Mouse (Mus musculus): ENCODE results near the gene Stac2. TPM values are rescaled to one million over a fixed set of nuclear protein-coding genes. Genes with fewer than 3 reads are reported as not detected.

Stac2 gene
- polyA plus RNA-seq, 1 experiment, result 1.2 TPM

GRCm38 (mm10) chr11:98027297-98027688 is 26.0 kb downstream of the Stac2 start:
- DNase-seq, result no peak
- WGBS, result under 1% methylated on average over 18 of the region's 18 CpGs
- peaks cover 4% of the 10 kb centered on the region; the same call in 1 of the 2 replicates for H3K4me1 ChIP-seq (ENCODE audit: control insufficient read depth, insufficient read depth, low read length)
- TF ChIP-seq POLR2A (IDR thresholded peaks at IDR 0.05; ENCODE audit: borderline replicate concordance, extremely low read depth, low read depth, low read length), result no peak
- no peak for TF ChIP-seq CTCF (IDR thresholded peaks at IDR 0.05; ENCODE audit: insufficient read depth, low read length)
- peak overlapping the region; percentile 80 for H3K4me3 ChIP-seq (replicated peaks; ENCODE audit: extremely low read depth, low read depth, low read length)

GRCm38 (mm10) chr11:98026570-98027296 is 26.5 kb downstream of the Stac2 start, which contains the start of gene Rpl19:
Gene Rpl19 (plus strand): TSS chr11:98026710.
- TF ChIP-seq CTCF (IDR thresholded peaks at IDR 0.05; ENCODE audit: insufficient read depth, low read length) (no peak), POLR2A (IDR thresholded peaks at IDR 0.05; ENCODE audit: borderline replicate concordance, extremely low read depth, low read depth, low read length) (peak; percentile 98)
- WGBS, result under 1% methylated on average over 68 of the region's 69 CpGs
- DNase-seq, result peak; percentile 93
- peaks cover 4% of the 10 kb centered on the region for H3K4me1 ChIP-seq (ENCODE audit: control insufficient read depth, insufficient read depth, low read length)
- peak within 1 kb of the TSS; percentile 80 for H3K4me3 ChIP-seq (replicated peaks; ENCODE audit: extremely low read depth, low read depth, low read length)

- no peak for DNase-seq
- Histone ChIP-seq H3K4me1 (ENCODE audit: control insufficient read depth, insufficient read depth, low read length) (peaks cover 8% of the 10 kb centered on the region), H3K4me3 (replicated peaks; ENCODE audit: extremely low read depth, low read depth, low read length) (peak overlapping the region; percentile 80)
- TF ChIP-seq POLR2A (IDR thresholded peaks at IDR 0.05; ENCODE audit: borderline replicate concordance, extremely low read depth, low read depth, low read length) (no peak), CTCF (IDR thresholded peaks at IDR 0.05; ENCODE audit: insufficient read depth, low read length) (no peak)
- WGBS, result 6% methylated on average over 15 of the region's 15 CpGs
Measured at GRCm38 (mm10) chr11:98026248-98026569, 27.1 kb downstream of the Stac2 start.

- no peak for TF ChIP-seq POLR2A (IDR thresholded peaks at IDR 0.05; ENCODE audit: borderline replicate concordance, extremely low read depth, low read depth, low read length)
- TF ChIP-seq CTCF (IDR thresholded peaks at IDR 0.05; ENCODE audit: insufficient read depth, low read length), result no peak
- WGBS, result 77% methylated on average over 3 of the region's 3 CpGs
- no peak overlapping the region for H3K4me3 ChIP-seq (replicated peaks; ENCODE audit: extremely low read depth, low read depth, low read length)
- DNase-seq, result no peak
- H3K4me1 ChIP-seq (ENCODE audit: control insufficient read depth, insufficient read depth, low read length), result peaks cover 8% of the 10 kb centered on the region
Measured at GRCm38 (mm10) chr11:98024516-98024915, 28.7 kb downstream of the Stac2 start.

GRCm38 (mm10) chr11:98022555-98023371 is 30.5 kb downstream of the Stac2 start, which contains the start of gene Cacnb1:
Gene Cacnb1 (minus strand): TSS chr11:98023034.
- DNase-seq, result peak; percentile 76

GRCm38 (mm10) chr11:98022253-98022554 is 31.1 kb downstream of the Stac2 start:
- 1% methylated on average over 23 of the region's 23 CpGs for WGBS
- DNase-seq, result no peak

More at GRCm38 (mm10) chr11:98022555-98023371, 30.5 kb downstream of the Stac2 start, which contains the start of gene Cacnb1:
- Histone ChIP-seq H3K4me1 (ENCODE audit: control insufficient read depth, insufficient read depth, low read length) (peaks cover 8% of the 10 kb centered on the region), H3K4me3 (replicated peaks; ENCODE audit: extremely low read depth, low read depth, low read length) (peak within 1 kb of the TSS; percentile 95)
- 1% methylated on average over 52 of the region's 52 CpGs for WGBS
- no peak for TF ChIP-seq CTCF (IDR thresholded peaks at IDR 0.05; ENCODE audit: insufficient read depth, low read length)
- peak; percentile 39; the same call in 1 of the 2 replicates for TF ChIP-seq POLR2A (IDR thresholded peaks at IDR 0.05; ENCODE audit: borderline replicate concordance, extremely low read depth, low read depth, low read length)

GRCm38 (mm10) chr11:98021565-98022252 is 31.6 kb downstream of the Stac2 start:
- WGBS, result 9% methylated on average over 34 of the region's 34 CpGs
- peak; percentile 39 for DNase-seq

More at GRCm38 (mm10) chr11:98022253-98022554, 31.1 kb downstream of the Stac2 start:
- Histone ChIP-seq H3K4me3 (replicated peaks; ENCODE audit: extremely low read depth, low read depth, low read length) (peak overlapping the region; percentile 75), H3K4me1 (ENCODE audit: control insufficient read depth, insufficient read depth, low read length) (peaks cover 8% of the 10 kb centered on the region)
- TF ChIP-seq CTCF (IDR thresholded peaks at IDR 0.05; ENCODE audit: insufficient read depth, low read length) (no peak), POLR2A (IDR thresholded peaks at IDR 0.05; ENCODE audit: borderline replicate concordance, extremely low read depth, low read depth, low read length) (no peak)

GRCm38 (mm10) chr11:98021118-98021517 is 32.1 kb downstream of the Stac2 start:
- Histone ChIP-seq H3K4me1 (ENCODE audit: control insufficient read depth, insufficient read depth, low read length) (peaks cover 8% of the 10 kb centered on the region), H3K4me3 (replicated peaks; ENCODE audit: extremely low read depth, low read depth, low read length) (no peak overlapping the region)
- DNase-seq, result no peak
- TF ChIP-seq CTCF (IDR thresholded peaks at IDR 0.05; ENCODE audit: insufficient read depth, low read length) (no peak), POLR2A (IDR thresholded peaks at IDR 0.05; ENCODE audit: borderline replicate concordance, extremely low read depth, low read depth, low read length) (no peak)
- 28% methylated on average over 2 of the region's 2 CpGs for WGBS

More at GRCm38 (mm10) chr11:98021565-98022252, 31.6 kb downstream of the Stac2 start:
- peaks cover 8% of the 10 kb centered on the region for H3K4me1 ChIP-seq (ENCODE audit: control insufficient read depth, insufficient read depth, low read length)
- H3K4me3 ChIP-seq (replicated peaks; ENCODE audit: extremely low read depth, low read depth, low read length), result peak overlapping the region; percentile 75
- no peak for TF ChIP-seq CTCF (IDR thresholded peaks at IDR 0.05; ENCODE audit: insufficient read depth, low read length)
- TF ChIP-seq POLR2A (IDR thresholded peaks at IDR 0.05; ENCODE audit: borderline replicate concordance, extremely low read depth, low read depth, low read length), result no peak

- Histone ChIP-seq H3K4me3 (replicated peaks; ENCODE audit: extremely low read depth, low read depth, low read length) (no peak overlapping the region), H3K4me1 (ENCODE audit: control insufficient read depth, insufficient read depth, low read length) (peaks cover 6% of the 10 kb centered on the region)
- WGBS, result 50% methylated on average over 1 of the region's 1 CpGs
- TF ChIP-seq POLR2A (IDR thresholded peaks at IDR 0.05; ENCODE audit: borderline replicate concordance, extremely low read depth, low read depth, low read length), result no peak
- TF ChIP-seq CTCF (IDR thresholded peaks at IDR 0.05; ENCODE audit: insufficient read depth, low read length), result no peak
- no peak for DNase-seq
Measured at GRCm38 (mm10) chr11:98020710-98021109, 32.6 kb downstream of the Stac2 start.

Data from lung, adult 2 months (tissue).